Mouse (Mus musculus) lung, embryonic 16.5 days (tissue): ENCODE results near the gene Klhl8. TPM values are rescaled to one million over a fixed set of nuclear protein-coding genes. Genes with fewer than 3 reads are reported as not detected.

Experiments used
- ATAC-seq: fragments of 200-750 bp; cut with Nextera tagmentation; 2 replicates; pipeline ENCODE4 v1.8.0; 2017; ENCODE audit warnings: low read depth, mild to moderate bottlenecking, moderate library complexity
- H3K27ac ChIP-seq: fragments of 300-500 bp; sonication (generic); 2 replicates; pipeline ENCODE4 v1.5.1; 2014; ENCODE audit warnings: mild to moderate bottlenecking, control low read depth, low read length
- H3K27me3 ChIP-seq: fragments of 300-500 bp; sonication (generic); 2 replicates; pipeline ENCODE4 v1.6.1; 2014; ENCODE audit warnings: low read depth, low read length, mixed read lengths; ENCODE audit not compliant: control insufficient read depth, insufficient read depth
- H3K36me3 ChIP-seq: fragments of 300-500 bp; sonication (generic); 2 replicates; pipeline ENCODE4 v1.6.1; 2014; ENCODE audit warnings: low read length; ENCODE audit not compliant: control insufficient read depth, insufficient read depth
- H3K4me1 ChIP-seq: fragments of 300-500 bp; sonication (generic); replicated peaks from 2 replicates; pipeline ENCODE4 v1.6.1; 2014; ENCODE audit warnings: low read length, mixed read lengths; ENCODE audit not compliant: control insufficient read depth, insufficient read depth
- H3K4me2 ChIP-seq: fragments of 300-500 bp; sonication (generic); 2 replicates; pipeline ENCODE4 v1.6.1; 2014; ENCODE audit warnings: low read depth, low read length, control low read depth
- H3K4me3 ChIP-seq: fragments of 300-500 bp; sonication (generic); 2 replicates; pipeline ENCODE4 v1.5.1; 2014; ENCODE audit warnings: mild to moderate bottlenecking, low read length, control low read depth
- H3K9ac ChIP-seq: fragments of 300-500 bp; sonication (generic); 2 replicates; pipeline ENCODE4 v1.6.1; 2014; ENCODE audit warnings: low read length, control low read depth
- H3K9me3 ChIP-seq: fragments of 300-500 bp; sonication (generic); 2 replicates; pipeline ENCODE4 v1.6.1; 2016; ENCODE audit warnings: low read length; ENCODE audit not compliant: control insufficient read depth
- whole genome bisulfite sequencing: fragments of 180-500 bp; shearing (Covaris S2); extraction: QIAGEN DNeasy Blood & Tissue Kit; methylation state at CpG from one replicate; pipeline ENCODE4 v1.1.7; 2014; 5-methylcytosine and 5-hydroxymethylcytosine counted together
- polyA plus RNA-seq: library from polyadenylated mRNA; unstranded; fragments of >200 nt; fragmentation: Nextera tagmentation; extraction: Ambion mirVana; gene quantifications from 2 replicates; pipeline ENCODE4 v1.2.1, GENCODE M21; 2015

The Klhl8 gene
- polyA plus RNA-seq, 1 experiment from 2014 or later: 11.1 TPM

DNA sequence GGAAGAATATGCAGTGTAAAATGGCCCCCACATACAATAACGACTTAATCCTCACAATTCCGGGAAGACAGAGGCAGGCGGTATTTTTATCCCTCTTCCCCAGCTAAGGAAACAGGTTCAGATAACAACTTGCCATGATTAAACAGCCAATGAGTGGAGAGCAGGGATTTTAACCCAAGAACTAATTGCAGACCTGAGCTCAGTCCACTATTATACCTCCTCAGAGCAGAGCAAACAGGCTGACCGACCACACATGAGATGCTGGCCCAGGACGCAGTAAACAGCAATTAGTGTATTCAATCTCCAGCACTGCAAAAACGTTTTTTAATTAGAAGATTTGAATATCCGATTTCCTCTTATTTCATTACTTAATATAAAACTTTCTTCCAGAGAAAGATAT is 2.2 kb downstream of the Klhl8 start:
- no peak overlapping the region for H3K4me2 ChIP-seq
- H3K9ac ChIP-seq: no peak overlapping the region
- H3K9me3 ChIP-seq: no peaks in the 10 kb centered on the region
- H3K36me3 ChIP-seq: no peaks in the 10 kb centered on the region
- no peak overlapping the region for H3K4me3 ChIP-seq
- no peak for ATAC-seq
- peaks cover 12% of the 10 kb centered on the region; the same call in 1 of the 2 replicates for H3K4me1 ChIP-seq
- peaks cover 3% of the 10 kb centered on the region for H3K27me3 ChIP-seq
- no peak overlapping the region for H3K27ac ChIP-seq
- 59% methylated on average over 7 of the region's 7 CpGs for WGBS

DNA sequence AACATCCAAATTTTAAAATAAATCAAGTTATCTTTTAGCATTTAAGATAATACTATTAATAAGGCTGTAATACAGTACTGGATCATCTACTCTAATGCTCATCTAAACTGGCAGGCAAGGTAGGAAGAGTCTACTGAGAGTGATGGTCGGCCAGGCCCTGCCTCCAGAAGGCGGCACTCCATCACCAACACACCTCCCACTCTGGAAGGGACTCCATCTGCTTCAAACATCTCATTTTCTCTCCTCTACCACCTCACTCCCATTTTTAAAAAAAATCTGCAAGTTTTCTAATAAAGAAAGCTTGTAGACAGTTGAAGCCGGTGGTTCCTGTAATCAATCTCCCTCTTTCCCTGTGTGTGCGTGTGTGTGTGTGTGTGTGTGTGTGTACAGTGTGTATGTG is 3.2 kb downstream of the Klhl8 start:
- no peak for ATAC-seq
- Histone ChIP-seq H3K36me3 (no peaks in the 10 kb centered on the region), H3K4me3 (no peak overlapping the region), H3K27me3 (peaks cover 3% of the 10 kb centered on the region; the same call in 1 of the 2 replicates), H3K9ac (no peak overlapping the region), H3K9me3 (no peaks in the 10 kb centered on the region), H3K4me2 (no peak overlapping the region), H3K27ac (no peak overlapping the region), H3K4me1 (peaks cover 12% of the 10 kb centered on the region; the same call in 1 of the 2 replicates)
- 79% methylated on average over 4 of the region's 4 CpGs for WGBS

DNA sequence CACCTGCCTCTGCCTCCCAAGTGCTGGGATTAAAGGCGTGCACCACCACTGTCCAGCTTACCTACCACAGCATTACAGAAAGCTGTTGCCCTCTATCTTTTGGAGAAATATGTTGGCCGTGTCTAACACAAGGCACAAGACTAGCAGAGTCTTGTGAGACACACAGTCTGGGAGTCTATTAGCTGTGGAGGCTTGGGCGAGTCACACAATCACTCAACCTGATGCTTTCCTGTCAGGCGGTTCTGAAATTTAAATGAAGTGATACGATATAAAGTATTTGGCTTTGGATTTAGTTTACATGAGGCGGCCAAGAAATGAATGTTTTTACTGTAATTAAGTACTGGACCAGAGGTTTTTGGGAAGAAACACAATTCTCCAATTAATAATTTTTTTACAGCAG is 4.9 kb downstream of the Klhl8 start:
- Histone ChIP-seq H3K27me3 (peaks cover 3% of the 10 kb centered on the region; the same call in 1 of the 2 replicates), H3K36me3 (no peaks in the 10 kb centered on the region), H3K4me1 (peaks cover 12% of the 10 kb centered on the region; the same call in 1 of the 2 replicates), H3K27ac (no peak overlapping the region), H3K9me3 (no peaks in the 10 kb centered on the region), H3K4me2 (no peak overlapping the region), H3K4me3 (no peak overlapping the region), H3K9ac (no peak overlapping the region)
- ATAC-seq: peak; percentile 65
- 41% methylated on average over 6 of the region's 6 CpGs for WGBS

DNA sequence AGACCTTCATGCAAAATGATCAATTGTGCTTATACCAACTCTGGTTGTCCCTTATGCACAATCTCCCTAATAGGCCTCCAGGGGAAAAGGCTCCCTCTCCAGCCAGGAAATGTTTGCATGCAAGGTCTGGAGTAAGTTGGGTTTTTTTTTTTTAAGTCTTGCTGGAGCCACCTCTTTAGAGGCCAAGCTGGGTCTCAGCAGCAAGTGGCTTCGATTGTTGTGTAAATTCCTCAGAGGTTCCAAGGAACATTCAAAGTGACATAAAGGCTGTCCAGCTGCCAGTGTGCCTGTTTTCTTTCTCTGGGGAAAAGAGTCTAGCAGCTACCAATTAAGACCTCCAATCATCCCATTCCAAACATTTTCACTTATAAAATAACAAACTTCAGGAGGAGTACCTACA is 12.7 kb downstream of the Klhl8 start:
- Histone ChIP-seq H3K9me3 (no peaks in the 10 kb centered on the region), H3K4me1 (0 out of 2 replicates have a peak, but pooled peaks cover 2% of the 10 kb centered on the region), H3K27me3 (no peaks in the 10 kb centered on the region), H3K27ac (no peak overlapping the region), H3K4me3 (no peak overlapping the region), H3K4me2 (no peak overlapping the region), H3K9ac (no peak overlapping the region), H3K36me3 (no peaks in the 10 kb centered on the region)
- peak; percentile 36; the same call in 1 of the 2 replicates for ATAC-seq
- 5% methylated on average over 1 of the region's 1 CpGs for WGBS

DNA sequence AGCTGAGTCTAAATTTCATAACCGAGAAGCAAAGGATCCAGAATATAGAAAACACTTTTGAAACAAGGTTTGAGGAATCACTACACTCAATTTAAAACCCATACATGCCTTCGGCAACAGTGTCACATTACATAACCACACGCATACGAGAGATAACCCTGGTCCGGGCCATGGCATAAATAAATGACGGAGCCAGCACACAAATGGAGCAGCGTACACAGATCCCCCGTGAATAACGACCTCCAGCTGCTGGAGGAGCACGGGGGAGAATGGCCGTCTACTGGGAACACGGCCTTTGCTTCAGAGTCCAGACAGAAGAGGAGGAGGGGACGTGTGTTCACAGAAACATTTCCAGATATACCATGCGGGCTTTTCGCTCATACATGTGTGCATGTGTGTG is 21.3 kb downstream of the Klhl8 start:
- WGBS: 49% methylated on average over 15 of the region's 15 CpGs
- 0 out of 2 replicates have a peak overlapping the region, but pooled peaks have one; percentile 10 for H3K4me2 ChIP-seq
- no peak overlapping the region for H3K9ac ChIP-seq
- H3K27ac ChIP-seq: no peak overlapping the region
- peak; percentile 96 for ATAC-seq
- H3K36me3 ChIP-seq: no peaks in the 10 kb centered on the region
- H3K4me3 ChIP-seq: no peak overlapping the region
- H3K4me1 ChIP-seq: peaks cover 14% of the 10 kb centered on the region
- no peaks in the 10 kb centered on the region for H3K9me3 ChIP-seq
- H3K27me3 ChIP-seq: no peaks in the 10 kb centered on the region

DNA sequence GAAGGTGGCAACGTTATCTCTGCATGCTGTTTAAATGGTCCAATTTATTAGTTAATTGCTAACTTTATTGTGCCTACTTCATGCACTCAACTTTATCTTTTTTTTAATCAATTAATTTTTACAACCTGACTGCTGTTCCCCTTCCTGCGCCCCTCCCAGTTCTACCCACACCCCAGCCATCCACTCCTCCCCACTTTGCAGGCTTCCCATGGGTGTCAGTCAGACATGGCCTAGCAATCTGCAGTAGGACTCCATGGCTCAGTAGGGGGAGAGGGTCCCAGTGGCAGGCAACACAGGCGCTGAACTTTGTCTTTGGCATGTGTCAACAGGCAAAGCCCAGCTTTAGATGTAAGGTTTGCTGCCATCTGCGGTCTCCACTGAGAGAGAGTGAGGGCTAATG is 47.3 kb downstream of the Klhl8 start:
- ATAC-seq: no peak
- H3K9me3 ChIP-seq: no peaks in the 10 kb centered on the region
- peaks cover 6% of the 10 kb centered on the region for H3K36me3 ChIP-seq
- H3K4me2 ChIP-seq: no peak overlapping the region
- H3K4me3 ChIP-seq: no peak overlapping the region
- 88% methylated on average over 4 of the region's 4 CpGs for WGBS
- no peak overlapping the region for H3K9ac ChIP-seq
- no peaks in the 10 kb centered on the region for H3K4me1 ChIP-seq
- H3K27ac ChIP-seq: no peak overlapping the region
- H3K27me3 ChIP-seq: no peaks in the 10 kb centered on the region

DNA sequence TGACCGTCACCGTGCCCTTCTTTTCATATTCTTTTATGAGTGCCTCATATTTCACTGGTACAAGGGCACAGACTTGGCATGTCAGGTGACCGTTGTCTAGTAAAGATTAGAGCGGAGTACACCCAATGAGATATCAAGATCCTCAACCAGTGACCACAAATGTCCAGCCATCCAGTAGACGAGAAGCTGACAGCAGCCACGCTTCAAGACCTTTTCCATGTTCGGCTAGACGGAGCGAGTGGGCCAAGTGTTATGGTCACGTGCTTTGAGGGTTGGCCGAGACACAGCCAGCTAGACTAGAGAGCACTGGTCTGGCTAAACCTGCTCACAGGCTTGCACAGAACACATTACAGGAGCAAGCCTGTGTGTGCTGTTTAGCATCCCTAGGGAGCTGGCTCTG is 50.4 kb downstream of the Klhl8 start:
- Histone ChIP-seq H3K9ac (no peak overlapping the region), H3K4me1 (peaks cover 4% of the 10 kb centered on the region; the same call in 1 of the 2 replicates), H3K4me2 (no peak overlapping the region), H3K27me3 (no peaks in the 10 kb centered on the region), H3K36me3 (no peaks in the 10 kb centered on the region; the same call in 1 of the 2 replicates), H3K9me3 (no peaks in the 10 kb centered on the region), H3K27ac (no peak overlapping the region), H3K4me3 (no peak overlapping the region)
- no peak for ATAC-seq
- WGBS: 91% methylated on average over 11 of the region's 11 CpGs

DNA sequence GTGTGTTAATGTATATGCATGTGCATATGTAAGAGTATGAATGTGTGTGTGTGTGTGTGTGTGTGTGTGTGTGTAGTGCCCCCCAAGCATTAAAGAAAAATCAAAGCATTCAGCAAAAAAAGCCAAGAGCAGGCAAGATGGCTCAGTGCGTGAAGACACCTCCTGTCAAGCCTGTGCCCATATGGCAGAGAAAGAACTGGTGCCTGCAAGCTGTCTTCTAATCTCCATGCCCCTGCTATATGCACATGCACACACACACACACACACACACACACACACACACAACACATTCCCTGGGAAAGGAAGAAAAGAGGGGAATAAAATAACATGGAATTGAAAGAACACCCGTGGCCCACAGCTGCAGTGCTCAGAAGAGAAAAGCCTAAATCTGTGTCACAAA is 53.9 kb downstream of the Klhl8 start:
- H3K36me3 ChIP-seq: 0 out of 2 replicates have a peak, but pooled peaks cover under 1% of the 10 kb centered on the region
- H3K9ac ChIP-seq: no peak overlapping the region
- no peak overlapping the region for H3K27ac ChIP-seq
- no peaks in the 10 kb centered on the region for H3K9me3 ChIP-seq
- WGBS: 86% methylated on average over 2 of the region's 2 CpGs
- peaks cover 7% of the 10 kb centered on the region; the same call in 1 of the 2 replicates for H3K4me1 ChIP-seq
- no peaks in the 10 kb centered on the region for H3K27me3 ChIP-seq
- ATAC-seq: no peak
- H3K4me3 ChIP-seq: no peak overlapping the region
- H3K4me2 ChIP-seq: no peak overlapping the region

DNA sequence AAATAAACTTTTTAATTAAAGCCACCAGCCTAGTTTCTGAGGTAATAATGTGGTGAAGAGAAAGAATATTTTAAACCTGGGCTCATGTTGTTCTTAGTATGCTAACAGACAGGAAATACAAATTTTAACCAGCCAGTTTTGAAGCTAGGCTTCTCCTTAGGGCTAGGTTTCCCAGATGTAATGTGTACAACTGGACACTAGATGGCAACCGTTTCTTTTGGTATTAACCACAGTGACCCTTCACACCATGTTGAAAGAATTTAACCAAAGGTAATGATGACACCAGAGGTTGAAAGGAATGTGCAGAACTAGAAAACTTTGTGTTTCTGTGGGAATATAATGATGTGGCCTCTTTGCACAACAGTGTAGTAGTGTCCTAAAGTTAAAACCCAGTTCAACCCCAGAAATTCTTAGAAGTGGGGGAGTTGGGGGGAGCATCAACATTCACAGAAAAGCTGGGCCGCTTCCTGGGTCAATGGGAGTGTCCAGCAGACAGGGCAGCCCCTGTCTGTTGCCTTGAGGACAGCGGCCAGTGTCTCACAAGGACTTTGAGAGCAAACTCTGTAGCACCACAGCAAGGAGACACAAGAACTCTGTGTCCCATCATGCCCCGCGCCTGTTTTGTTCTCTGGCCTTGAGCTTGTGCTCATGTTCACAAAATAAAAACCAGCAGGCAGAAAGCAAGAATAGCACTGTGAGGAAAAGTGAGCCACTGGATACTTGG is 54.6 kb downstream of the Klhl8 start:
- peaks cover 7% of the 10 kb centered on the region; the same call in 1 of the 2 replicates for H3K4me1 ChIP-seq
- H3K36me3 ChIP-seq: 0 out of 2 replicates have a peak, but pooled peaks cover 3% of the 10 kb centered on the region
- 57% methylated on average over 5 of the region's 5 CpGs for WGBS
- no peak overlapping the region for H3K9ac ChIP-seq
- H3K9me3 ChIP-seq: no peaks in the 10 kb centered on the region
- H3K27me3 ChIP-seq: no peaks in the 10 kb centered on the region
- peak; percentile 66 for ATAC-seq
- no peak overlapping the region for H3K4me2 ChIP-seq
- H3K4me3 ChIP-seq: no peak overlapping the region
- no peak overlapping the region for H3K27ac ChIP-seq
